Mouse (Mus musculus): ENCODE measurements at regions not wholly inside any gene's neighbourhood (a gene's known extent, or its start where the extent isn't known, plus 50 kb on each side); places are given as distances from the start of the nearest gene placed in this dataset.
"Not testable (repeated sequence)": the region's sequence is repeated elsewhere in the genome, so short reads cannot be mapped to it uniquely, and the experiment has no call there.

- not testable (repeated sequence) for TF ChIP-seq CTCF (conservative IDR thresholded peaks at IDR 0.05 in 1 of 2, IDR thresholded peaks at IDR 0.05 in 1 of 2; ENCODE audit: low read depth in 2 of 2, low read length in 2 of 2); POLR2AphosphoS2 (IDR thresholded peaks at IDR 0.05; ENCODE audit: low read depth, low read length); USF1 (IDR thresholded peaks at IDR 0.05; ENCODE audit: low read depth, low read length); MAX (IDR thresholded peaks at IDR 0.05; ENCODE audit: low read length); RAD21 (IDR thresholded peaks at IDR 0.05; ENCODE audit: low read depth, low read length)
- 0 out of 2 replicates have a peak, but pooled peaks have one; percentile 10 for TF ChIP-seq MAFK (IDR thresholded peaks at IDR 0.05; ENCODE audit: insufficient replicate concordance, low read length)
These were observed 136.3 kb downstream of the Dad1 start for GRCm38 (mm10) chr14:54117607-54118006.
